Mouse (Mus musculus) central nervous system, embryonic 14 days (tissue): ENCODE measurements around the gene Plpp2. TPM values are rescaled to one million over a fixed set of nuclear protein-coding genes. Genes with fewer than 3 reads are reported as not detected.

Experiments used
- polyA plus RNA-seq: library from polyadenylated mRNA; depleted of rRNA; stranded (reverse); fragments of >200 nt; gene quantifications from 2 replicates; pipeline ENCODE4 v1.2.3, GENCODE M21; 2012; rRNA removed

Plpp2 gene
- 6.7 and 8.7 TPM in 2 replicates for polyA plus RNA-seq

DNA sequence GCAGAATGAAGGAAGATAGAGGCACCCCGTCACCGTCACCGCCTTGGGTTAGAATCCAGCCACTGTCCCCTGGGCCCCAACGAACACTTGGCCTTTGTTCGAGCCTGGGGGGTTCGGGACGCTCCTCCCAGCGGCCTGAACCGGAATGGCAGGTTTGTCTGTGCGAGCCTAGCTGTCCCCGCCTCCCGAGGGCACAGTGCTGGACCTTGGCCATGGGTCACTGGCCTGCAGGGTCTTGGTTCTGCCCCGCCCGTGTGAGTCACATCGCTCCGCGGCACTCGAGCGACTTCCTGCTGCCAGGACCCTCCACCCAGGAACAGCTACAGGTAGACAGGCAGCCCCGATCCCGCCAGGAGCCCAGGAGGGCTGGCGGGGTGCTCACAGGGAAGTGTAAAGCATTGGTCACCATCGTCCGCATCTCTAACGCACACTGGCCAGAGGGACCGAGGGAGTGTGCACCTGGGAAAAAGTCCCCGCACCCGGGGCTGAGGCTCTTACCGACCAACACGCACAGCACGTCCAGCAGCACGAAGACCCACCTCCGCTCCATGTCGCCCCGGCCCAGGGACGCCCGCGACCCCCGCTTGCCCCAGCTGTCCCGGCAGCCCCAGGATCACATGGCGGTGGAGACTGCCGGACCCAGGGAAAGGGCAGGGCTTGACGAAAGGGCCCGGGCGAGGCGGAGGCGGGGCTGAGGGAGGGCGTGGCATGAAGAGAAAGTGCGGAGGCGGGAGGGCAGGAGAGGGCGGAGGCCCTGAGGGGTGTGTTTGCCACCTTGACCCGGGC is at the start of gene Plpp2:
TSS of gene Plpp2 (minus strand) at position 671 of the 786 bp plus-strand sequence.

DNA sequence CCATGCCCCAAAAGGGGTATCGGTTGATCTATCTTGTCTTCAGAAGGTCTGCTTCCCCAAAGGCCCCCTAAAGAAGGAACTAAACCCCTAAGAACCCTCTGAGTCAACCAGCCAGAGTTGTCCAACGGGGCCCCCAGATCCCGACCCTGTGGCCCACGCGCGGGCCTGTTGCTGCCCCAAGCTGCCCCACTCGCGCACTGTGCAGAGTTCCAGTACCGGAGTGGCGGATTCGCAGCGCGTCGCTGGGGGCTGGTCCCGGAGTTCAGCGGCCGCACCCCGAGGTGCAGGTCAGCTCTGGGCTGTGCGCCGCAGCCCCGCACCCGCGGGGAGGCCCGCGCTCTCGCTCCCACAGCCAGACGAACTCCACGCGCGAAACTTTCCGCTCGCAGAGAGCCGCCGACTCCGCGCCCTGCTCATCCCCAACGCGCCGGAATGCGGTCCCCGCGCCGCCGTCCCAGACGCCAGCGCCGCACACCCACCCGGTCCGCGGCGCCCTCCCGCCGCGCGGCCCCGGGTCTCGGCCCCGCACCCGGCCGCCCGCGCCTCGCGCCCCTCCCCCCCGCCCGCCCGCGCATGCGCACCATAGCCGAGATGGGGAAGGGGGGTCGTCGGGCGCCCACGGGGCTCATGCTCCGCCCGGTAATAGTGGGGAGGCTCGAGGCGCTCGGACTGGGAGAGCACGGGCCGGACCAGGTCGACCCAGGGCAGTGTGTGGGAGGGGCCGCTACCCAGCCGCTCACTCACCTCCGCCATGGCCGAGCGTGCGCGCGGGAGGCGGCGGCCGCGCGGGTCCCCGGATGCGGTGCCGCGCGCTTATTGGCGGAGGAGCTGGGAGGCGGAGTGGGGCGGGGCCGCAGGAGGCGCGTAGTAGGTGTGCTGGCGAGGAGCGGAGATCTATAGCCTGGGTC is 21.0 kb upstream of the Plpp2 start, which contains the start of gene Mier2:
TSS of gene Mier2 (minus strand) at position 870 of the 908 bp plus-strand sequence.

Other genes with a start within 250 kb of the Plpp2 start
- 0.01 TPM in 1 of 2 replicates, not detected in the other for gene Vmn2r82, start 177.3 kb downstream of the Plpp2 start, polyA plus RNA-seq
- not detected in 2 replicates for gene Vmn2r83, start 65.1 kb downstream of the Plpp2 start, polyA plus RNA-seq
- gene Mier2, start 21.4 kb upstream of the Plpp2 start, polyA plus RNA-seq = 126 and 127 TPM in 2 replicates
- gene Theg, start 53.5 kb upstream of the Plpp2 start, polyA plus RNA-seq = not detected in 2 replicates
- 5.7 and 7.0 TPM in 2 replicates for gene C2cd4c, start 80.2 kb upstream of the Plpp2 start, polyA plus RNA-seq
- gene Shc2, start 104.1 kb upstream of the Plpp2 start, polyA plus RNA-seq = 41.4 and 51.8 TPM in 2 replicates
- gene Odf3l2, start 111.9 kb upstream of the Plpp2 start, polyA plus RNA-seq = 0.13 TPM in 1 of 2 replicates, not detected in the other
- 0.74 and 1.9 TPM in 2 replicates for gene Madcam1, start 130.8 kb upstream of the Plpp2 start, polyA plus RNA-seq
- gene Tpgs1, start 135.6 kb upstream of the Plpp2 start, polyA plus RNA-seq = 71.9 and 73.4 TPM in 2 replicates
- 129 and 130 TPM in 2 replicates for gene Cdc34, start 148.4 kb upstream of the Plpp2 start, polyA plus RNA-seq
- 1.2 and 1.8 TPM in 2 replicates for gene Gzmm, start 155.2 kb upstream of the Plpp2 start, polyA plus RNA-seq
- gene Bsg, start 170.7 kb upstream of the Plpp2 start, polyA plus RNA-seq = 479 and 560 TPM in 2 replicates
- 7.4 and 8.4 TPM in 2 replicates for gene Hcn2, start 182.8 kb upstream of the Plpp2 start, polyA plus RNA-seq
- 63.8 and 70.7 TPM in 2 replicates for gene Polrmt, start 212.8 kb upstream of the Plpp2 start, polyA plus RNA-seq
- 0.55 and 0.59 TPM in 2 replicates for gene Fgf22, start 221.3 kb upstream of the Plpp2 start, polyA plus RNA-seq
- gene Rnf126, start 233.2 kb upstream of the Plpp2 start, polyA plus RNA-seq = 151 and 157 TPM in 2 replicates
- 1.9 and 3.5 TPM in 2 replicates for gene Fstl3, start 243.5 kb upstream of the Plpp2 start, polyA plus RNA-seq